Mouse (Mus musculus): ENCODE data around the gene Hmgxb4. TPM values are rescaled to one million over a fixed set of nuclear protein-coding genes. Genes with fewer than 3 reads are reported as not detected.

Gene Hmgxb4
- polyA plus RNA-seq, 1 experiment from 2014 or later, result 43.0 TPM

GRCm38 (mm10) chr8:75025809-75026208, 32.7 kb downstream of the Hmgxb4 start:
- Histone ChIP-seq H3K27me3 (no peaks in the 10 kb centered on the region), H3K9me3 (no peaks in the 10 kb centered on the region), H3K27ac (no peak overlapping the region), H3K36me3 (peaks cover 83% of the 10 kb centered on the region), H3K4me3 (replicated peaks) (no peak overlapping the region), H3K4me2 (replicated peaks) (no peak overlapping the region), H3K4me1 (replicated peaks) (no peaks in the 10 kb centered on the region), H3K9ac (replicated peaks) (no peak overlapping the region)
- ATAC-seq, result no peak
- 97% methylated on average over 4 of the region's 4 CpGs for WGBS

- Histone ChIP-seq H3K27me3 (no peaks in the 10 kb centered on the region), H3K36me3 (peaks cover 43% of the 10 kb centered on the region), H3K9ac (replicated peaks) (no peak overlapping the region), H3K4me1 (replicated peaks) (peaks cover 9% of the 10 kb centered on the region), H3K9me3 (no peaks in the 10 kb centered on the region), H3K4me3 (replicated peaks) (no peak overlapping the region), H3K27ac (no peak overlapping the region), H3K4me2 (replicated peaks) (no peak overlapping the region)
- WGBS, result 93% methylated on average over 3 of the region's 3 CpGs
- ATAC-seq, result no peak
Observed at GRCm38 (mm10) chr8:75030453-75031024, 37.4 kb downstream of the Hmgxb4 start.

GRCm38 (mm10) chr8:75032961-75033360, 39.8 kb downstream of the Hmgxb4 start:
- WGBS, result 68% methylated on average over 5 of the region's 5 CpGs

GRCm38 (mm10) chr8:75033511-75034243, 40.5 kb downstream of the Hmgxb4 start, which contains the start of gene Tom1:
Tom1 (plus strand) TSS chr8:75033705.
- peak within 1 kb of the TSS; percentile 58 for H3K4me3 ChIP-seq (replicated peaks)
- peak within 1 kb of the TSS; percentile 69 for H3K9ac ChIP-seq (replicated peaks)
- H3K9me3 ChIP-seq, result no peaks in the 10 kb centered on the region
- ATAC-seq, result peak; percentile 99
- no peaks in the 10 kb centered on the region for H3K27me3 ChIP-seq
- H3K36me3 ChIP-seq, result peaks cover 18% of the 10 kb centered on the region
- peak within 1 kb of the TSS; percentile 71 for H3K4me2 ChIP-seq (replicated peaks)
- WGBS, result under 1% methylated on average over 62 of the region's 62 CpGs
- peak within 1 kb of the TSS; percentile 83 for H3K27ac ChIP-seq
- H3K4me1 ChIP-seq (replicated peaks), result peaks cover 9% of the 10 kb centered on the region

More at GRCm38 (mm10) chr8:75032961-75033360, 39.8 kb downstream of the Hmgxb4 start:
- H3K9me3 ChIP-seq, result no peaks in the 10 kb centered on the region
- H3K4me2 ChIP-seq (replicated peaks), result peak overlapping the region; percentile 50
- peaks cover 9% of the 10 kb centered on the region for H3K4me1 ChIP-seq (replicated peaks)
- peak overlapping the region; percentile 58 for H3K4me3 ChIP-seq (replicated peaks)
- peaks cover 24% of the 10 kb centered on the region for H3K36me3 ChIP-seq
- H3K9ac ChIP-seq (replicated peaks), result peak overlapping the region; percentile 69; the same call in 1 of the 2 replicates
- H3K27me3 ChIP-seq, result no peaks in the 10 kb centered on the region
- ATAC-seq, result no peak
- H3K27ac ChIP-seq, result peak overlapping the region; percentile 83; the same call in 1 of the 2 replicates

- Histone ChIP-seq H3K9me3 (no peaks in the 10 kb centered on the region), H3K4me3 (replicated peaks) (peak overlapping the region; percentile 58), H3K4me1 (replicated peaks) (peaks cover 9% of the 10 kb centered on the region), H3K4me2 (replicated peaks) (peak overlapping the region; percentile 71), H3K27me3 (no peaks in the 10 kb centered on the region), H3K27ac (0 out of 2 replicates have a peak overlapping the region, but pooled peaks have one; percentile 19), H3K9ac (replicated peaks) (peak overlapping the region; percentile 58), H3K36me3 (peaks cover 12% of the 10 kb centered on the region)
- 2% methylated on average over 17 of the region's 17 CpGs for WGBS
- no peak for ATAC-seq
Observed at GRCm38 (mm10) chr8:75034285-75034684, 41.1 kb downstream of the Hmgxb4 start.

GRCm38 (mm10) chr8:75035640-75036039, 42.5 kb downstream of the Hmgxb4 start:
- Histone ChIP-seq H3K27me3 (no peaks in the 10 kb centered on the region), H3K4me1 (replicated peaks) (peaks cover 9% of the 10 kb centered on the region), H3K36me3 (peaks cover under 1% of the 10 kb centered on the region), H3K4me3 (replicated peaks) (no peak overlapping the region), H3K9me3 (no peaks in the 10 kb centered on the region), H3K4me2 (replicated peaks) (no peak overlapping the region), H3K27ac (no peak overlapping the region), H3K9ac (replicated peaks) (no peak overlapping the region)
- ATAC-seq, result no peak

GRCm38 (mm10) chr8:75038497-75038896, 45.3 kb downstream of the Hmgxb4 start:
- no peaks in the 10 kb centered on the region for H3K27me3 ChIP-seq
- H3K36me3 ChIP-seq, result no peaks in the 10 kb centered on the region
- no peak overlapping the region for H3K9ac ChIP-seq (replicated peaks)
- no peak for ATAC-seq
- peaks cover 6% of the 10 kb centered on the region for H3K4me1 ChIP-seq (replicated peaks)
- no peak overlapping the region for H3K27ac ChIP-seq
- H3K4me2 ChIP-seq (replicated peaks), result no peak overlapping the region
- no peaks in the 10 kb centered on the region for H3K9me3 ChIP-seq
- H3K4me3 ChIP-seq (replicated peaks), result no peak overlapping the region

GRCm38 (mm10) chr8:75039754-75040153, 46.6 kb downstream of the Hmgxb4 start:
- Histone ChIP-seq H3K4me1 (replicated peaks) (peaks cover 1% of the 10 kb centered on the region), H3K9me3 (no peaks in the 10 kb centered on the region), H3K4me2 (replicated peaks) (no peak overlapping the region), H3K27ac (no peak overlapping the region), H3K36me3 (no peaks in the 10 kb centered on the region), H3K9ac (replicated peaks) (no peak overlapping the region), H3K27me3 (no peaks in the 10 kb centered on the region), H3K4me3 (replicated peaks) (no peak overlapping the region)
- ATAC-seq, result no peak
- 100% methylated on average over 1 of the region's 1 CpGs for WGBS

- Histone ChIP-seq H3K4me2 (replicated peaks) (no peak overlapping the region), H3K4me1 (replicated peaks) (no peaks in the 10 kb centered on the region), H3K36me3 (no peaks in the 10 kb centered on the region), H3K27ac (no peak overlapping the region), H3K4me3 (replicated peaks) (no peak overlapping the region), H3K9ac (replicated peaks) (no peak overlapping the region), H3K27me3 (no peaks in the 10 kb centered on the region), H3K9me3 (no peaks in the 10 kb centered on the region)
- ATAC-seq, result no peak
- WGBS, result 97% methylated on average over 2 of the region's 2 CpGs
Observed at GRCm38 (mm10) chr8:75042171-75042570, 49.0 kb downstream of the Hmgxb4 start.

GRCm38 (mm10) chr8:75042974-75043373, 49.8 kb downstream of the Hmgxb4 start:
- 80% methylated on average over 1 of the region's 1 CpGs for WGBS
- Histone ChIP-seq H3K27me3 (no peaks in the 10 kb centered on the region), H3K4me3 (replicated peaks) (no peak overlapping the region), H3K27ac (no peak overlapping the region), H3K36me3 (no peaks in the 10 kb centered on the region), H3K9ac (replicated peaks) (no peak overlapping the region), H3K9me3 (no peaks in the 10 kb centered on the region), H3K4me2 (replicated peaks) (no peak overlapping the region), H3K4me1 (replicated peaks) (no peaks in the 10 kb centered on the region)
- no peak for ATAC-seq

GRCm38 (mm10) chr8:75046303-75046702, 53.1 kb downstream of the Hmgxb4 start:
- Histone ChIP-seq H3K27ac (no peak overlapping the region), H3K4me2 (replicated peaks) (no peak overlapping the region), H3K4me1 (replicated peaks) (no peaks in the 10 kb centered on the region), H3K27me3 (no peaks in the 10 kb centered on the region), H3K9ac (replicated peaks) (no peak overlapping the region), H3K4me3 (replicated peaks) (no peak overlapping the region), H3K9me3 (no peaks in the 10 kb centered on the region), H3K36me3 (no peaks in the 10 kb centered on the region)
- ATAC-seq, result no peak
- 85% methylated on average over 1 of the region's 1 CpGs for WGBS

GRCm38 (mm10) chr8:75047784-75048183, 54.6 kb downstream of the Hmgxb4 start:
- Histone ChIP-seq H3K27ac (no peak overlapping the region), H3K4me2 (replicated peaks) (no peak overlapping the region), H3K9ac (replicated peaks) (no peak overlapping the region), H3K4me1 (replicated peaks) (no peaks in the 10 kb centered on the region), H3K4me3 (replicated peaks) (no peak overlapping the region), H3K9me3 (no peaks in the 10 kb centered on the region), H3K36me3 (peaks cover 6% of the 10 kb centered on the region), H3K27me3 (no peaks in the 10 kb centered on the region)
- no peak for ATAC-seq
- WGBS, result 85% methylated on average over 3 of the region's 3 CpGs
